8 mouse cellular contexts compared by ENCODE assay signal in the genomic region with DNA sequence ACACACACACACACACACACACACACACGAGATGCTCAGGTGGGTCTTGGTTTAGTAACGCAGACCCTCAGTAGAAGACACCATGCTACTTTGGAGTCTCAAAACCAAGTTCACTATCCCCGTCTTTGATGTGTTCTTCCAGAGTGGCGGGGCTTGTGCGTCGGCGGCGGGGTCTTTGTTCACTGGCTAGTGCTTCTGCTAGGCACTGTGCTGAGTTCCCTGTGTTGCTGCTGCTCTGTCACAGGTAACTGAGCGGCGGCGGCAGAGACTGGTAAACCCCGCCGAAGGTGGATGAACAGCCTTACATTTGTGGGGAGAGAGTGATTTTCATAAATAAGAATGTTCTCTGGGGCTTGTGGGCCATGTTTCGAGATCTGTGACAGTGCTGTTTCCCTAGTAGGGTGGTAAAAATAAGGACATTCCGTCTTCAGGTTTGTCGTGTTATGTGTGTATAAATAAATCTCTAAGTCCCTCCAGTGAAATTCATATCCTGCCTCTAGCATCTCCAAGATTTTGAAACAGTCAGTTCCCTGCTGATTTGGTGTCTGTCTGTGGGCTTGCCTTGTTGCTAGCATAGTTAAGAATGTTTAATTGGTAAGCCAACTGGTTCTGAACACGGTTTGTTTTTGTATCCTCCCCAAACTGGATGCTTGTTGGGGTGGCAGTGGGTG. TPM values are rescaled to one million over a fixed set of nuclear protein-coding genes. Genes with fewer than 3 reads are reported as not detected.
DNase-seq lines count a peak whose midpoint lies in the region; ATAC-seq and TF ChIP-seq lines count a peak whose summit lies in the region.

No protein-coding gene starts in this region.

- WGBS in forebrain, embryonic 12.5 days, result 27% methylated on average over 17 of the region's 17 CpGs
- 14% methylated on average over 17 of the region's 17 CpGs for WGBS in liver, embryonic 12.5 days (ENCODE audit: insufficient replicate concordance)

- peak overlapping the region; percentile 91 for H3K4me2 ChIP-seq in forebrain, embryonic 12.5 days
- H3K4me2 ChIP-seq in liver, embryonic 12.5 days, result peak overlapping the region; percentile 98

- H3K27ac ChIP-seq in ES-Bruce4 (ENCODE audit: insufficient read depth, low read length), result no peak overlapping the region
- 0 out of 2 replicates have a peak overlapping the region, but pooled peaks have one; percentile 87 for H3K27ac ChIP-seq in forebrain, embryonic 12.5 days
- peak overlapping the region; percentile 59; the same call in 1 of the 2 replicates for H3K27ac ChIP-seq in liver, embryonic 12.5 days

- peak; percentile 8; the same call in 1 of the 2 replicates for ATAC-seq in frontal cortex, adult (ENCODE audit: low TSS enrichment)
- ATAC-seq in forebrain, embryonic 12.5 days (ENCODE audit: low FRiP score), result no peak
- ATAC-seq in liver, embryonic 12.5 days, result no peak

- H3K9ac ChIP-seq in ES-Bruce4 (ENCODE audit: low read depth, poor library complexity, severe bottlenecking), result 0 out of 2 replicates have a peak overlapping the region, but pooled peaks have one; percentile 95
- peak overlapping the region; percentile 95 for H3K9ac ChIP-seq in forebrain, embryonic 12.5 days
- H3K9ac ChIP-seq in liver, embryonic 12.5 days, result peak overlapping the region; percentile 24

- no peak for TF ChIP-seq POLR2A in ES-Bruce4 (IDR thresholded peaks at IDR 0.05; ENCODE audit: insufficient read depth, low read length)

- peaks cover 3% of the 10 kb centered on the region; the same call in 1 of the 2 replicates for H3K27me3 ChIP-seq in ES-Bruce4 (ENCODE audit: control insufficient read depth, insufficient read depth, low read length, poor library complexity, severe bottlenecking)
- peaks cover 11% of the 10 kb centered on the region for H3K27me3 ChIP-seq in forebrain, embryonic 12.5 days
- peaks cover 30% of the 10 kb centered on the region for H3K27me3 ChIP-seq in liver, embryonic 12.5 days (replicated peaks)

- H3K36me3 ChIP-seq in ES-Bruce4 (ENCODE audit: control insufficient read depth, insufficient read depth, low read length, poor library complexity, severe bottlenecking), result no peaks in the 10 kb centered on the region
- H3K36me3 ChIP-seq in forebrain, embryonic 12.5 days (replicated peaks), result no peaks in the 10 kb centered on the region
- H3K36me3 ChIP-seq in liver, embryonic 12.5 days, result no peaks in the 10 kb centered on the region

- peak overlapping the region; percentile 21 for H3K4me3 ChIP-seq in ES-Bruce4 (ENCODE audit: low read depth, low read length)
- peak overlapping the region; percentile 95 for H3K4me3 ChIP-seq in forebrain, embryonic 12.5 days (replicated peaks)
- peak overlapping the region; percentile 78 for H3K4me3 ChIP-seq in liver, embryonic 12.5 days

- TF ChIP-seq EP300 in ES-Bruce4 (IDR thresholded peaks at IDR 0.05; ENCODE audit: insufficient read depth, low read depth, low read length), result no peak

- DNase-seq in frontal cortex, postnatal 25 days (ENCODE audit: low spot score in 2 of 2), result no peak
- DNase-seq in thymus, postnatal 14 days, result peak; percentile 51
- DNase-seq in right cerebral cortex, adult 18-20 months, result no peak
- no peak for DNase-seq in gastrocnemius, postnatal 4 days (ENCODE audit: low spot score in 2 of 2)

- no peaks in the 10 kb centered on the region for H3K9me3 ChIP-seq in ES-Bruce4 (replicated peaks; ENCODE audit: control insufficient read depth, insufficient read depth, low read length, poor library complexity, severe bottlenecking)
- H3K9me3 ChIP-seq in forebrain, embryonic 12.5 days, result no peaks in the 10 kb centered on the region
- no peaks in the 10 kb centered on the region for H3K9me3 ChIP-seq in liver, embryonic 12.5 days (replicated peaks)

- peaks cover 8% of the 10 kb centered on the region for H3K4me1 ChIP-seq in ES-Bruce4 (ENCODE audit: control insufficient read depth, insufficient read depth, low read length)
- H3K4me1 ChIP-seq in forebrain, embryonic 12.5 days, result peaks cover 57% of the 10 kb centered on the region
- H3K4me1 ChIP-seq in liver, embryonic 12.5 days, result peaks cover 74% of the 10 kb centered on the region

- no peak for TF ChIP-seq CTCF in ES-Bruce4 (IDR thresholded peaks at IDR 0.05; ENCODE audit: low read depth, low read length)

RNA-seq across cellular contexts. Expression of a gene that starts 1.9 kb away (rescaled TPM):
- 27.7 and 27.8 TPM in 2 replicates for polyA plus RNA-seq in ES-Bruce4 (2011; ENCODE audit: insufficient read depth, insufficient read length, low read depth, missing spikeins)
- 14.5 and 18.4 TPM in 2 replicates for polyA plus RNA-seq in forebrain, embryonic 12.5 days (2016; fragmentation: Nextera tagmentation; extraction: Ambion mirVana)
- polyA plus RNA-seq in liver, embryonic 12.5 days (2016; fragmentation: Nextera tagmentation; extraction: Ambion mirVana), result 1.9 and 2.2 TPM in 2 replicates
- 10 to 100 TPM; 16.2 to 17.0 TPM for total RNA-seq in gastrocnemius, postnatal 4 days (2021)

RNA-seq across cellular contexts. Expression of a gene that starts 47.4 kb away (rescaled TPM):
- 2.7 and 2.9 TPM in 2 replicates for polyA plus RNA-seq in ES-Bruce4 (2011; ENCODE audit: insufficient read depth, insufficient read length, low read depth, missing spikeins)
- 6.4 and 6.5 TPM in 2 replicates for polyA plus RNA-seq in forebrain, embryonic 12.5 days (2016; fragmentation: Nextera tagmentation; extraction: Ambion mirVana)
- 1.8 TPM in 2 replicates for polyA plus RNA-seq in liver, embryonic 12.5 days (2016; fragmentation: Nextera tagmentation; extraction: Ambion mirVana)
- total RNA-seq in gastrocnemius, postnatal 4 days (2021), result 10 to 100 TPM; 24.6 to 28.1 TPM

RNA-seq across cellular contexts. Expression of a gene that starts 48.2 kb away (rescaled TPM):
- polyA plus RNA-seq in ES-Bruce4 (2011; ENCODE audit: insufficient read depth, insufficient read length, low read depth, missing spikeins), result 8.6 and 9.6 TPM in 2 replicates
- 4.1 and 4.7 TPM in 2 replicates for polyA plus RNA-seq in forebrain, embryonic 12.5 days (2016; fragmentation: Nextera tagmentation; extraction: Ambion mirVana)
- 0.81 and 1.3 TPM in 2 replicates for polyA plus RNA-seq in liver, embryonic 12.5 days (2016; fragmentation: Nextera tagmentation; extraction: Ambion mirVana)
- total RNA-seq in gastrocnemius, postnatal 4 days (2021), result 10 to 100 TPM; 14.1 to 14.7 TPM

Comparison
In these comparisons a context has a peak if more than half of its experiments do, and no peak if none do; other contexts are left out.
1. H3K4me3 ChIP-seq: peak in every context shown above with its lines; median percentile 95 in forebrain, embryonic 12.5 days; 78 in liver, embryonic 12.5 days; 21 in ES-Bruce4.
2. H3K9ac ChIP-seq: peak in every context shown above with its lines; median percentile 95 in ES-Bruce4; 95 in forebrain, embryonic 12.5 days; 24 in liver, embryonic 12.5 days.